Comparison of ENCODE assay signal across 10 mouse cellular contexts in genomic region chr1:169939345-169939744, GRCm38 (mm10). TPM values are rescaled to one million over a fixed set of nuclear protein-coding genes. Genes with fewer than 3 reads are reported as not detected.
A peak's percentile ranks its signal among the peaks of the same experiment; 100 is the strongest.
DNase-seq lines count a peak whose midpoint lies in the region; TF ChIP-seq lines count a peak whose summit lies in the region.
"Had no signal": no experiment of that assay in that cellular context is flagged by ENCODE, and none has a peak within 500 bp of the region (broad histone marks: within the 10 kb centered on the region; RNA-seq: fewer than 3 reads in every experiment).

No protein-coding gene starts in this region.

- no peak for TF ChIP-seq POLR2A in ES-Bruce4 (IDR thresholded peaks at IDR 0.05; ENCODE audit: insufficient read depth, low read length)

- no peaks in the 10 kb centered on the region for H3K9me3 ChIP-seq in ES-Bruce4 (replicated peaks; ENCODE audit: control insufficient read depth, insufficient read depth, low read length, poor library complexity, severe bottlenecking)
- H3K9me3 ChIP-seq: hindbrain, embryonic 15.5 days; midbrain, embryonic 12.5 days had no signal

- intact Hi-C loops in left cerebral cortex, postnatal 4 days (cut with DNase I), result no loop called here

- H3K36me3 ChIP-seq in ES-Bruce4 (ENCODE audit: control insufficient read depth, insufficient read depth, low read length, poor library complexity, severe bottlenecking), result no peaks in the 10 kb centered on the region
- H3K36me3 ChIP-seq: hindbrain, embryonic 15.5 days; midbrain, embryonic 12.5 days had no signal

- no peaks in the 10 kb centered on the region for H3K4me1 ChIP-seq in ES-Bruce4 (ENCODE audit: control insufficient read depth, insufficient read depth, low read length)
- H3K4me1 ChIP-seq: midbrain, embryonic 12.5 days had no signal

- no peak overlapping the region for H3K9ac ChIP-seq in ES-Bruce4 (ENCODE audit: low read depth, poor library complexity, severe bottlenecking)
- H3K9ac ChIP-seq: hindbrain, embryonic 15.5 days; midbrain, embryonic 12.5 days had no signal

- H3K27ac ChIP-seq in ES-Bruce4 (ENCODE audit: insufficient read depth, low read length), result no peak overlapping the region
- H3K27ac ChIP-seq: hindbrain, embryonic 15.5 days; midbrain, embryonic 12.5 days had no signal

- TF ChIP-seq EP300 in ES-Bruce4 (IDR thresholded peaks at IDR 0.05; ENCODE audit: insufficient read depth, low read depth, low read length), result no peak

- DNase-seq in layer of hippocampus, adult 11-12 months (ENCODE audit: low spot score), result peak; percentile 67
- DNase-seq in layer of hippocampus, adult 9-11 months, result no peak
- DNase-seq in CD4-positive helper T cell, adult 2 months (ENCODE audit: low read depth, low spot score), result peak; percentile 20
- peak; percentile 43 for DNase-seq in embryo, embryonic 9.5 days (ENCODE audit: extremely low spot score)
- peak; percentile 36 for DNase-seq in left cerebral cortex, postnatal 4 days
- DNase-seq in thymus, postnatal 14 days, result peak; percentile 45
- no peak for DNase-seq in urinary bladder, postnatal 10 days (ENCODE audit: low spot score)

- no peak overlapping the region for H3K4me3 ChIP-seq in ES-Bruce4 (ENCODE audit: low read depth, low read length)
- H3K4me3 ChIP-seq: hindbrain, embryonic 15.5 days; midbrain, embryonic 12.5 days had no signal

- TF ChIP-seq CTCF in ES-Bruce4 (IDR thresholded peaks at IDR 0.05; ENCODE audit: low read depth, low read length), result peak; percentile 22

- no peaks in the 10 kb centered on the region for H3K27me3 ChIP-seq in ES-Bruce4 (ENCODE audit: control insufficient read depth, insufficient read depth, low read length, poor library complexity, severe bottlenecking)
- H3K27me3 ChIP-seq: hindbrain, embryonic 15.5 days had no signal

RNA-seq across cellular contexts. Expression of gene Ccdc190, which starts 10.9 kb away (rescaled TPM):
- polyA plus RNA-seq in ES-Bruce4 (2011; ENCODE audit: insufficient read depth, insufficient read length, low read depth, missing spikeins), result not detected in 2 replicates
- 1 to 10 TPM; 5.8 to 6.3 TPM for total RNA-seq in left cerebral cortex, postnatal 4 days (2021)

RNA-seq across cellular contexts. Expression of gene Hsd17b7, which starts 29.7 kb away (rescaled TPM):
- polyA plus RNA-seq in ES-Bruce4 (2011; ENCODE audit: insufficient read depth, insufficient read length, low read depth, missing spikeins), result 20.7 and 22.4 TPM in 2 replicates
- total RNA-seq in left cerebral cortex, postnatal 4 days (2021), result 10 to 100 TPM; 25.3 to 26.9 TPM

Comparison
In these comparisons a context has a peak if more than half of its experiments do, and no peak if none do; other contexts are left out.
1. DNase-seq: peak in layer of hippocampus, adult 11-12 months (single experiment), CD4-positive helper T cell, adult 2 months (single experiment), embryo, embryonic 9.5 days (single experiment), left cerebral cortex, postnatal 4 days (single experiment) and thymus, postnatal 14 days (single experiment); none in layer of hippocampus, adult 9-11 months (single experiment) and urinary bladder, postnatal 10 days (single experiment).